Mouse (Mus musculus) heart, postnatal 36 days (tissue): ENCODE data around the gene Tgfbr3. TPM values are rescaled to one million over a fixed set of nuclear protein-coding genes. Genes with fewer than 3 reads are reported as not detected.

ENCODE experiments used
- DNase-seq, 2 experiments: peaks; one replicate each; pipeline ENCODE4 v3.0.0; 2021 to 2022
- intact Hi-C: fragments of 180-260 bp; cut with DNase I; formaldehyde crosslinking; loops from one replicate; pipeline ENCODE4 v1.15.1; 2025
- total RNA-seq, 2 experiments: library from RNA; stranded (reverse); gene quantifications; 2 replicates each; pipeline ENCODE4 v1.2.3; 2021

The Tgfbr3 gene
- total RNA-seq, 2 experiments from 2014 or later, result 53.5 to 54.2 TPM

- intact Hi-C loops, result no loop called here
- no peak for DNase-seq
These were observed 189.8 kb downstream of the Tgfbr3 start for GRCm38 (mm10) chr5:107099634-107100033.

DNA sequence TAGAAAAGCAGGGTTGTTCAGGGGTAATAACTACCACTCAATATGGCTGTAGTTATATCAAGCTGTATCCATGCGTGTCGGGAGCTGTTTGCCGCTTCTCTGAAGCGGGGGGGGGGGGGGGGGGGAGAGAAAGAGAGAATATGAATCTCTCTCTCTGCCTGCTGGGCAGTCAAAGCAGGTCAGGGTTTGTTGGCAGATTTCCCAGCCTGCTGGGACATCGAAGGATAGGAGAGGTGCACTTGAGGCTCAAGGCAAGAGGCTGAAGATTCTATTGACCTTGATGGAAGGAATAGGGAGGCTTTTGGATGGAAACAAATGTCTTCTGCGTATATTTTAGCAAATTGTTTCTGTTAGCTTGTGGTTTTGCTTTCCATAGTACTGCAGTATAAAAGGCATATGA is 190.4 kb downstream of the Tgfbr3 start:
- no peak for DNase-seq
- intact Hi-C loops, result no loop called here

- DNase-seq, result no peak
- intact Hi-C loops, result no loop called here
These were observed 191.4 kb downstream of the Tgfbr3 start for GRCm38 (mm10) chr5:107098007-107098406.

GRCm38 (mm10) chr5:107097314-107097713 is 192.1 kb downstream of the Tgfbr3 start:
- DNase-seq, result no peak
- intact Hi-C loops, result no loop called here

DNA sequence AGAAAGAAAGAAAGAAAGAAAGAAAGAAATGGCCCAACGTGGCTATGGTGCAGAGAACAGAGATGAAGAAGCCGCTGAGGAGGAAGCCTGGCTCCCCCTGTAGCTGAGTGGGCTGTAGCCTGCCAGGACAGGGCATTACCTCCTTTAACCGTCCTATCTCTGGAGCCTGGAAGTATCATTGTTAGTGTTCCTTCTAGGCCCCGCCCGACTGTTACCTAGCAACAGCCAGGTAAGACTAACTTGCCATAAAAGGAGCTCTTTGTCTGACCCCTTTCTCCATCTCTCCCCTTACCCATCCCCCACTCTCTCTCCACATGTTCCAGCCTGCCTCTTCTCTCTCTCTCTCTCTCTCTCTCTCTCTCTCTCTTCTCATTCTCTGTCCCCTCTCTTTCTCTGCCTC is 195.2 kb downstream of the Tgfbr3 start:
- intact Hi-C loops, result no loop called here
- no peak for DNase-seq

DNA sequence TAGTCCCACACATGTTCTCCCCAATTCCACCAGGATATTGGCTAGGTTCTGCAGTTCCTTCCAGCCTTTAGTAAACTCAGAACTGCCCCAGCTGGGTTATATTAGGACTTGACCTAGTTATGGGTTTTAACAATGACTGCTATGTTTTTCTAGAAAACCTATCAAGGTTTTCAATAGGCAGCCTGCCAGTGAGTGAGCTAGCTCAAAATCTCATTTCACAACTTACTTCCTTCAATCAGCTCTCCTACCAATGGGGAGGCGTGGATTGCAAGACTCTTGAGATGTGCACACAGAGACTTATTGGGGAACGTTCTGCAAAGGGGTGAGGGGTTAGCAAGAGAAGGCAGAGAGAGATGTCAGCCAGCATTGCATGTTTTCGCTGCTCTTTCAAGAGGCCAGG is 196.2 kb downstream of the Tgfbr3 start:
- DNase-seq, result no peak
- intact Hi-C loops, result no loop called here

- intact Hi-C loops, result no loop called here
- DNase-seq, result no peak
These were observed 197.3 kb downstream of the Tgfbr3 start for GRCm38 (mm10) chr5:107092137-107092536.

DNA sequence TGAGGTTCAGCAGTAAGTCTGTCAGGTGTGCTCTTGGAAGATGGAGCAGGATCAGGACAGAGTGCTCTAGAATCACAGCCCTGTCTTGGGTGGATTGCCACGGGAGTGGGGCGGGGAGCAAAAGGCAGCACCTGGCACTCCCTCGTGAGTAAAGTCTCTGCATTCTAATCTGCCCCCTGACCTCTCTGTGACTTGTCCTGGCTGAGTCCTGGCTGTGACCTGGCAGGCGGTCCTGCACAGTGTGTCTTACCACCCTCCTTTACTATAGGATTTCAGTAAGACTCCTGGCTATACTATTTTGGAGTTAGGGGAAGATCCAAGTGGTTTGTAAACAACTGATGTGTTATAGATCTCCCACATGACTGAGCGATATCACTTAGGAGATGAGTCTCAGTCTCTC is 199.5 kb downstream of the Tgfbr3 start:
- intact Hi-C loops, result loop anchor here (2.0 to 5.0 kb wide), 2 partner anchors 57 to 199 kb away; partner anchors contain the start of gene Tgfbr3
- DNase-seq, result no peak

DNA sequence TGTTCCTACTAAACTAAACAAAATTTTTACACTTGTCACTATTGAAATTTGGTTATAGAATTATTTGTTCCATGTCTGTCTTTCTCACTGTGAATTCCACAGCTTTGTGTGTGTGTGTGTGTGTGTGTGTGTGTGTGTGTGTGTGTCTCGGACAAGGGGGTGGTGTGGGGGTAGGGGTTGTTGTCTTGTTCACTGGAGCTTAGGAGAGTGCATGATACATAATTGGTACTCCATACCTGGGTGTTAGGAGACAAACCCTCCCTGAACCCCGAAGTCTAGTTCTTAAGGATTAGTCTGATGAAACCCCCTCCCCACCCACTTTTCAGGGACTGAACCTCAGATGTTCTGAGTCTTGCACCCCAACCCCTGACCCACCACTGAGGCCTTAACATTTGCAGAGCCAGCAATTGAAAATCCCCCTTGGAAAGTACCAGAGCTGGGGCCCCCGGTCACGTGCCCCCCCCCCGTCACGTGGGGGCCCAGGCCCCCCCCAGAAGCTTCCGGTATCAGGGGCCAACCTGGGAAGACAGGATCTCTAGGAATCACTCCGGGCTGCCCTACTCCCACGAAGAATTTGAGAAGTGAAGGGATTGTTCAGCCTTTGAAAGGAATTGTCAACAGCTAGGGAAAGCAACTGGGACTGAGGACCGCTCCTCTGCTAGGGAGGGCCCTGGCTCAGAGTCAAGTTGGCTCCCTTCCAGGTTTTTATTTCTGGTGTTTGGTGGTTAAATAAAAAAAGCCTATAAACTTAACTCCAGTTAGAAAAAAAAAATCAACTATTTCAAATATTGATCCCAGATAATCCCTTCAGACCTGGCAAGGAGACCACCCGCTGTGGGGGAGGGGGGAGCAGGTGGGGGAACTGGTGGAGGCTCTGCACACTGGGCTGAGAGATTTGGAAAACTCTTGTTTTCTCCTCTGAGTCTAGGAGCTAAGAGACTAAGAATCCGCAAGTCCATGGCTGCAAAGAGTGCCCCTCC is 201.3 kb downstream of the Tgfbr3 start:
- peak; percentile 82 to 86 for DNase-seq
- intact Hi-C loops, result loop anchor here (2.0 to 5.0 kb wide), 2 partner anchors 59 to 201 kb away; partner anchors contain the start of gene Tgfbr3

DNA sequence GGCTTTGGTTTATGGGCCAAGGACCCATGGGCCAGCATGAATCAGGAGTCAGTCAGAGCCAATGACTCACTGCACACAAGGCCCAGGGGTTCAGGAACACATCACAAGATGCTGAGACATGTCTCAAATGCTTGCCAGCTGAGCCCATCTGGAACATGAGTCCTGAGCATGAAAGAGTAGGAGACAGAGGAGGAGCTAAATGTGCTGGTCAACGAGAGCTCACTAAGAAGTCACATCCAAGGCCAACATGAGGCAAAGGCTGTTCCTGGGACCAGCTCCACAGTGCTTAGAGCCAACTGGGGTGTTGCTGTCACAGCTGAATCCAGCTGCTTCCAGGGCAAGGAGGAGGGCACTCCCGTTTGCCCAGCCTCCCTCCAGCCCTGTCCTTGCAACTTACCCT is 202.1 kb downstream of the Tgfbr3 start:
- peak; percentile 70 to 80 for DNase-seq
- intact Hi-C loops, result loop anchor here (5.0 kb wide), 1 partner anchor 60 kb away; no protein-coding TSS in a partner anchor

DNA sequence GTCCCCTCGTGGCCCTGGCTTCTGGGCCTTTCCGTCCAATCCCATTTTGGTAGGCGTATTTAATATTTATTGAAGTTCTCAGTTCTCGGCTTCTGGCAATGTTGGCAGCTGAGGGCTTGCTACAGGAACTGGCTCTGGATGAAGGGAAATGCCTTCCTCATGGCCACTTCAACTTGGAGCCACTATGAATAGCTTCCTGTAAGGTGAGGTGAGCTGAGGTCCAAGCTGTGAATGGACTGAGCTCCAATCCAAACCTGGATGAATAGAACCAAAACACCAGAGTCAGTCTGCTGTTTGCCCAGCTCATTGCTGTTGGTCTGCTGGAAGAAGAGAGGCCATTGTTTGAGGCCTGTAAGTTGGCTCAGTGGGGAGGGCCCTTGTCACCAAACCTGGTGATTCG is 203.3 kb downstream of the Tgfbr3 start:
- intact Hi-C loops, result loop anchor here (5.0 kb wide), 1 partner anchor 61 kb away; no protein-coding TSS in a partner anchor
- DNase-seq, result no peak

- no peak for DNase-seq
- intact Hi-C loops, result no loop called here
These were observed 205.0 kb downstream of the Tgfbr3 start for GRCm38 (mm10) chr5:107084431-107084830.

DNA sequence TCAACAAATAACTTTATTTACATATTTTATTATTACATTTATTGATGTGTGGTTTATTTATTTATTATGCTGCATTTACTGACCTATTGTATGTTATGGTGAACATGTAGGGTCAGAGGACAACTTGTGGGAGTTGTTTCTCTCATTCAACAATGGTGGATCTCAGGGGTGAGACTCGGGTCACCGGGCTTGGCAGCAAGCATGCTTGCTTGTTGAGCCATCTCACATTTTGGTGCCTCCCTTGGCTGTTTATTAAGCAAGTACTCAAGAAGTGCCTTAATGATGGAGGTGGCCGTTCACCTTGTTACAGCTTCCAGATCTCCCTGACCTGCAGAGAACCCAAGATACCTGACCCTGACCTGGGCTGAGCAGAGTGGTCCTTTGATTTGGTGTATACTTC is 207.4 kb downstream of the Tgfbr3 start:
- intact Hi-C loops, result no loop called here
- DNase-seq, result no peak

DNA sequence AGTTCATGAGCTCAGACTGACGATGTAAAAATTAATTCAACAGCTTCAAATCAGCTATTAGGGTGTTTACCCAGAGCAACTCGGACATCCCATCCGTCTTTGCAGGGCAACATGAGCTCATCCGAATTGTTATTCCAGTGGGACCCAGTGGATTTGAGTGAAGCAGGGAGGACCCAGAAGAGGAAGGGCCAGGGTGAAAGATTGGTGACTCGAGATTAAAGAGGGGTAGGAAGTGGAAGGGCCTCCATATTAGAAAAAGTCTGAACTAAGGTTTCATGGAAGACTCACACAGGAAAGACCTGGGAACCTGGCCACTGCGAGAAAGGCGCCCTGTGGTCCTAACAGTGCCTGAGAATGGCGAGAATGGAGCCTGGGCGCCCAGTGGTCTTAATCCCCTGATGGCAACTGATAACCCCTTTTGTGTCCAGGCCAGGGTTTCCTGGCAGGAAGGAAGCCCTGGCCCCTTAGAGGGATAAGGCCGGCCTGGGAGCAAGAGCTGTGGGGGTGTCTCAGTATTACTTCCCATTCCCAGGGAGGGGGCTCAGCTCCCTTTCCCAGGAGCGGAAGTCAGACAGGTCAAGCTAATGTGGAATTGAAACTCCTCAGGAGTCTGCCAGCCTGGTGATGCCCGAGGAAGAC is 208.3 kb downstream of the Tgfbr3 start:
- intact Hi-C loops, result loop anchor here (2.0 kb wide), 1 partner anchor 56 kb away; no protein-coding TSS in a partner anchor
- no peak for DNase-seq

DNA sequence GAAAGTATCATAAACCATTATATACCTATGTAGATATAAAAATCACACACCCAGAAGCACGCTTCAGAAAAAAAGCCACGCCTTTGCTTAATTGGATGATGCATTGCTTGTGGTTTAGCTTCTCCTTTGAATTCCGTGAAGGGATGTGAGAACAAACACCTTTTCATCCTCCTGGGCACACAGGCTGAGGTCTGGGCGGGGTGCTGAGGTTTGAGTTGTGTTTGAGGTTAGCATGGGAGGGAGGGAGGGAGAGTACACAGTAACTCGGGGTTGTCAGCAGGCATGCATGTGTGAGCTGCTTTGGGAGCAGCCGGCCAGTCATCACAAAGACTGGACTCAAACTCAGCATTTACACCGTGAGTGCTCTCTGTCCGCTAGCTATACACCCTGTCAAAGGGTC is 209.5 kb downstream of the Tgfbr3 start:
- intact Hi-C loops, result loop anchor here (2.0 kb wide), 1 partner anchor 55 kb away; no protein-coding TSS in a partner anchor
- no peak for DNase-seq

- no peak for DNase-seq
- intact Hi-C loops, result no loop called here
These were observed 210.2 kb downstream of the Tgfbr3 start for GRCm38 (mm10) chr5:107079146-107079638.

DNA sequence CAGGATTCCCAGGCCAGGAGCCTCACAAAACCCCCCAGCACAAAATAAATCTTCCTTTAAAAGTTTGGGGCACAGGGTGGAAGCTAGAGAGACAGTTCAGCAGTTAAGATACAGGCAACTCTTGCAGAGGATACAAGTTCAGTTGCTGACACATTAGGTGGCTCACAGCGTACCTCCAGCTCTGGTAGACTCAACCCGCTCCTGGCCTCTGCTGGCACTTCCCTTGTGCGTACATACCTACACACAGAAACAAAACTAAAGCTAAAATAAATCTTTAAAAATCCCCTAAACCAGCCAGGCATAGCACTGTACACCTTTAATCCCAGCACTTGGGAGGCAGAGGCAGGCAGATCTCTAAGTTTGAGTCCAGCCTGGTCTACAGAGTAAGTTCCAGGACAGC is 211.1 kb downstream of the Tgfbr3 start:
- intact Hi-C loops, result no loop called here
- DNase-seq, result no peak

GRCm38 (mm10) chr5:107077900-107078299 is 211.5 kb downstream of the Tgfbr3 start:
- intact Hi-C loops, result no loop called here
- no peak for DNase-seq

GRCm38 (mm10) chr5:107074980-107075583 is 214.3 kb downstream of the Tgfbr3 start:
- intact Hi-C loops, result no loop called here
- no peak for DNase-seq

- DNase-seq, result no peak
- intact Hi-C loops, result no loop called here
These were observed 215.1 kb downstream of the Tgfbr3 start for GRCm38 (mm10) chr5:107074350-107074749.

GRCm38 (mm10) chr5:107073536-107073935 is 215.9 kb downstream of the Tgfbr3 start:
- no peak for DNase-seq
- intact Hi-C loops, result no loop called here
